Mouse (Mus musculus): ENCODE results near the gene Skida1. TPM values are rescaled to one million over a fixed set of nuclear protein-coding genes. Genes with fewer than 3 reads are reported as not detected.
A peak's percentile ranks its signal among the peaks of the same experiment; 100 is the strongest.
"Not testable (repeated sequence)": the region's sequence is repeated elsewhere in the genome, so short reads cannot be mapped to it uniquely, and the experiment has no call there.

Skida1 gene
- polyA plus RNA-seq (2015; fragmentation: Nextera tagmentation; extraction: Ambion mirVana), result 5.0 and 7.4 TPM in 2 replicates

- Histone ChIP-seq H3K27ac (ENCODE audit: low read length) (peak within 1 kb of the TSS; percentile 100), H3K4me2 (ENCODE audit: low read length) (peak within 1 kb of the TSS; percentile 81), H3K4me3 (ENCODE audit: low read depth, low read length) (peak within 1 kb of the TSS; percentile 94), H3K36me3 (ENCODE audit: control insufficient read depth, insufficient read depth, low read length) (no peaks in the 10 kb centered on the region), H3K27me3 (ENCODE audit: control insufficient read depth, insufficient read depth, low read depth, low read length) (no peaks in the 10 kb centered on the region), H3K9me3 (replicated peaks; ENCODE audit: control insufficient read depth, low read length, poor library complexity, severe bottlenecking) (no peaks in the 10 kb centered on the region), H3K9ac (ENCODE audit: low read depth, low read length) (peak within 1 kb of the TSS; percentile 100), H3K4me1 (ENCODE audit: control insufficient read depth, insufficient read depth, low read length) (peaks cover 42% of the 10 kb centered on the region)
- ATAC-seq, result peak; percentile 66
- WGBS, result 0% methylated on average over 17 of the region's 17 CpGs
Observed at GRCm38 (mm10) chr2:18048453-18049075, at the start of gene Skida1. TSS of gene Skida1 (minus strand) at chr2:18049051.

DNA sequence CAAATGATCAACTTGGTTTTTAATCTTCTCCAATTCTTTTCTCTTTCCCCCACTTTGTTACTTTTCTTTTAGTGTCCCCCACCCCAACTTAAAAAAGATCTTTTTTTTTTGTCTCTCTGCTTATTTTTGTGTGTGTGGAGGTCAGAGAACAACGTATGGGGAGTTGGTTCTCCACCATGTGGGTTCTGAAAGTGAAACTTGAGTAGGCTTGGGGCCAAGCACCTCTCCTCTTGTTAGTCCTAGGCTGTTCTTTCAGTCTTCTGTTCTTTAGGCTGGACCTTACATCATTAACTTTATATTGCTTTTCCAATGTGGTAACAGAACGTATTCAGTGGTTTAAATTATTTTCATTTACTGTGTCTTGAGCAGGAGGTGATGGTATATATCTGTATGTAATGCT, 47.0 kb upstream of the Skida1 start:
- peaks cover 11% of the 10 kb centered on the region; the same call in 1 of the 2 replicates for H3K36me3 ChIP-seq (ENCODE audit: control insufficient read depth, insufficient read depth, low read length)
- H3K4me1 ChIP-seq (ENCODE audit: control insufficient read depth, insufficient read depth, low read length), result no peaks in the 10 kb centered on the region
- H3K4me3 ChIP-seq (ENCODE audit: low read depth, low read length), result no peak overlapping the region
- no peaks in the 10 kb centered on the region for H3K27me3 ChIP-seq (ENCODE audit: control insufficient read depth, insufficient read depth, low read depth, low read length)
- no peak overlapping the region for H3K9ac ChIP-seq (ENCODE audit: low read depth, low read length)
- no peak overlapping the region for H3K27ac ChIP-seq (ENCODE audit: low read length)
- H3K9me3 ChIP-seq (replicated peaks; ENCODE audit: control insufficient read depth, low read length, poor library complexity, severe bottlenecking), result no peaks in the 10 kb centered on the region
- 84% methylated on average over 2 of the region's 2 CpGs for WGBS
- no peak for ATAC-seq
- H3K4me2 ChIP-seq (ENCODE audit: low read length), result no peak overlapping the region

DNA sequence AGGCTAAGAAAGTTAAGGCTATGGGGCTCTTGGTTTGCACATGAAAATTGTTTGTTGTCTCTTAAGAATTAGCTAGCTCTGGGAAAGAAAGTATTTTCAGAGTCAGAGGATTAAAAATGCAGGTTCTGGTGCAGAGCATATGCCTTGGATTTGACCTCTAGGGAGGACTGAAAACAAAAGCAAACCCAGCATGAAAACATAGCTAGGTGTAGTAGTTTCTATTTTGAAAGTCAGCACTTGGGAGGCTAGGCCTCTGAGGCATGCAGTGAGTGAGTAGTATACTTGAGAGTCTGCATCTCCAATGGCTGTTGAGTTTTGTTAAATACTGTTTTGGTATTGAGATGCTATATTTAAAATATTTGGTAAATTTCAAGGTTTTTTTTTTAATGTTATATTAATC, 45.5 kb upstream of the Skida1 start:
- Histone ChIP-seq H3K27me3 (ENCODE audit: control insufficient read depth, insufficient read depth, low read depth, low read length) (no peaks in the 10 kb centered on the region), H3K4me2 (ENCODE audit: low read length) (no peak overlapping the region), H3K4me1 (ENCODE audit: control insufficient read depth, insufficient read depth, low read length) (no peaks in the 10 kb centered on the region), H3K27ac (ENCODE audit: low read length) (no peak overlapping the region), H3K36me3 (ENCODE audit: control insufficient read depth, insufficient read depth, low read length) (peaks cover 15% of the 10 kb centered on the region), H3K4me3 (ENCODE audit: low read depth, low read length) (no peak overlapping the region), H3K9me3 (replicated peaks; ENCODE audit: control insufficient read depth, low read length, poor library complexity, severe bottlenecking) (no peaks in the 10 kb centered on the region), H3K9ac (ENCODE audit: low read depth, low read length) (no peak overlapping the region)
- no peak for ATAC-seq

DNA sequence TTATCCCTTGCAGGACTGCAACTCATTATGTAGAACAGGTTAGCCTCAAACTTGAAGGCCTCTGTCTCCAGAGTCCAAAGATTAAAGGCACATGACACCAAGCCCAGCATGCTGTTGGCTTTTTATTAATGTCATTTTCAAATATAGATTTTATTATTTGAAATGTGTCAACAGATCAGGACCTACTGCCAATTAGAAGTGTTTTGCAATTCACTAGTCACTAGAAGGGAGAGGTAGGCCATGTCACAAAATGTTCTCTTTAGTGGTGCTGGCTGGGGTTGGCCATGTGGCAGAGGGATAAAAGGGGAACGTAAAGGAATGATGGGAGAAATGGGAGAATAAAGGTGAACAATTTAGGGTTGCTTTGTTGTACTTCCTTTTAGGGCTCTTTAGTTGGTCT, 45.0 kb upstream of the Skida1 start:
- Histone ChIP-seq H3K27me3 (ENCODE audit: control insufficient read depth, insufficient read depth, low read depth, low read length) (no peaks in the 10 kb centered on the region), H3K4me1 (ENCODE audit: control insufficient read depth, insufficient read depth, low read length) (no peaks in the 10 kb centered on the region), H3K4me2 (ENCODE audit: low read length) (no peak overlapping the region), H3K4me3 (ENCODE audit: low read depth, low read length) (no peak overlapping the region), H3K9me3 (replicated peaks; ENCODE audit: control insufficient read depth, low read length, poor library complexity, severe bottlenecking) (no peaks in the 10 kb centered on the region), H3K9ac (ENCODE audit: low read depth, low read length) (no peak overlapping the region), H3K36me3 (ENCODE audit: control insufficient read depth, insufficient read depth, low read length) (peaks cover 13% of the 10 kb centered on the region), H3K27ac (ENCODE audit: low read length) (no peak overlapping the region)
- WGBS, result 90% methylated on average over 1 of the region's 1 CpGs
- no peak for ATAC-seq

GRCm38 (mm10) chr2:18087695-18088094, 38.8 kb upstream of the Skida1 start:
- H3K4me3 ChIP-seq (ENCODE audit: low read depth, low read length); H3K27me3 ChIP-seq (ENCODE audit: control insufficient read depth, insufficient read depth, low read depth, low read length); H3K4me2 ChIP-seq (ENCODE audit: low read length); H3K4me1 ChIP-seq (ENCODE audit: control insufficient read depth, insufficient read depth, low read length); H3K27ac ChIP-seq (ENCODE audit: low read length); H3K9me3 ChIP-seq (replicated peaks; ENCODE audit: control insufficient read depth, low read length, poor library complexity, severe bottlenecking); ATAC-seq; H3K9ac ChIP-seq (ENCODE audit: low read depth, low read length): not testable (repeated sequence)
- peaks cover 17% of the 10 kb centered on the region for H3K36me3 ChIP-seq (ENCODE audit: control insufficient read depth, insufficient read depth, low read length)
- WGBS, result 93% methylated on average over 3 of the region's 3 CpGs

GRCm38 (mm10) chr2:18080182-18080860, 31.5 kb upstream of the Skida1 start:
- 91% methylated on average over 2 of the region's 2 CpGs for WGBS
- no peak overlapping the region for H3K4me2 ChIP-seq (ENCODE audit: low read length)

GRCm38 (mm10) chr2:18071947-18072346, 23.1 kb upstream of the Skida1 start:
- no peak overlapping the region for H3K27ac ChIP-seq (ENCODE audit: low read length)
- H3K9ac ChIP-seq (ENCODE audit: low read depth, low read length), result no peak overlapping the region
- H3K4me3 ChIP-seq (ENCODE audit: low read depth, low read length), result no peak overlapping the region
- no peak overlapping the region for H3K4me2 ChIP-seq (ENCODE audit: low read length)
- H3K4me1 ChIP-seq (ENCODE audit: control insufficient read depth, insufficient read depth, low read length), result no peaks in the 10 kb centered on the region
- no peaks in the 10 kb centered on the region for H3K27me3 ChIP-seq (ENCODE audit: control insufficient read depth, insufficient read depth, low read depth, low read length)
- no peaks in the 10 kb centered on the region for H3K9me3 ChIP-seq (replicated peaks; ENCODE audit: control insufficient read depth, low read length, poor library complexity, severe bottlenecking)
- no peak for ATAC-seq
- no peaks in the 10 kb centered on the region for H3K36me3 ChIP-seq (ENCODE audit: control insufficient read depth, insufficient read depth, low read length)
- WGBS, result 97% methylated on average over 2 of the region's 2 CpGs

More at GRCm38 (mm10) chr2:18080182-18080860, 31.5 kb upstream of the Skida1 start:
- no peaks in the 10 kb centered on the region for H3K4me1 ChIP-seq (ENCODE audit: control insufficient read depth, insufficient read depth, low read length)
- H3K36me3 ChIP-seq (ENCODE audit: control insufficient read depth, insufficient read depth, low read length), result peaks cover 13% of the 10 kb centered on the region
- H3K4me3 ChIP-seq (ENCODE audit: low read depth, low read length), result no peak overlapping the region
- no peaks in the 10 kb centered on the region for H3K27me3 ChIP-seq (ENCODE audit: control insufficient read depth, insufficient read depth, low read depth, low read length)
- no peak overlapping the region for H3K9ac ChIP-seq (ENCODE audit: low read depth, low read length)
- ATAC-seq, result no peak
- H3K27ac ChIP-seq (ENCODE audit: low read length), result no peak overlapping the region
- no peaks in the 10 kb centered on the region for H3K9me3 ChIP-seq (replicated peaks; ENCODE audit: control insufficient read depth, low read length, poor library complexity, severe bottlenecking)

DNA sequence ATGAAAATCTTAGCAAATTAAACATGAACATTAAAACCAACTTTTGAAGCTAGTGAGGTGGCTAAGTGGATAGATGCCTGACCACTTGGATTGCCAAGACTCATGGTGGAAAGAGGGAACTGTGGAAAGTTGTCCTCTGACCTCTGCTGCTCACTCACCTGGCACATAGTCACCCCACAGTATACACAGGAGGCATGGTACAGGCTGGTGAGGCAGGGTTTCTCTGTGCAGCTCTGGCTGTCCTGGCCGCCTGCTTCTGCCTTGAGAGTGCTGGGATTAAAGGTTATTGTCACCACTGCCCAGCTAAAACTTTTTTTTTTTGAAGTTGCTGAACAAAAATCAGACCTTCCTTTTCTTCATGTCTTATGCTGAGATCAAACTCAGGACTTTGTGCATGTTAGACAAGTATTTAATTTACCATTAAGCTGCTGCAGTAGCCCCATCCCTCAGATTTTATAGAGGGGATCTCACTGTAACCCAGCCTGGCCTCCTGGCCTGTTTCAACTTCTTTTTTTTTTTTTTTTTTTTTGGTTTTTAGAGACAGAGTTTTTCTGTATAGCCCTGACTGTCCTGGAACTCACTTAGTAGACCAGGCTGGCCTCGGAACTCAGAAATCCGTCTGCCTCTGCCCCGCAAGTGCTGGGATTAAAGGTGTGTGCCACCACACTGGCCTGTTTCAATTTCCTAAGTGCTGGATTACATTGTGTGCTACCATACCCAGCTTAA, 19.4 kb upstream of the Skida1 start:
- no peak overlapping the region for H3K9ac ChIP-seq (ENCODE audit: low read depth, low read length)
- no peak overlapping the region for H3K4me3 ChIP-seq (ENCODE audit: low read depth, low read length)
- no peak overlapping the region for H3K27ac ChIP-seq (ENCODE audit: low read length)
- H3K36me3 ChIP-seq (ENCODE audit: control insufficient read depth, insufficient read depth, low read length), result no peaks in the 10 kb centered on the region
- ATAC-seq, result no peak
- no peaks in the 10 kb centered on the region for H3K9me3 ChIP-seq (replicated peaks; ENCODE audit: control insufficient read depth, low read length, poor library complexity, severe bottlenecking)
- H3K27me3 ChIP-seq (ENCODE audit: control insufficient read depth, insufficient read depth, low read depth, low read length), result no peaks in the 10 kb centered on the region
- H3K4me2 ChIP-seq (ENCODE audit: low read length), result no peak overlapping the region
- 80% methylated on average over 4 of the region's 4 CpGs for WGBS
- H3K4me1 ChIP-seq (ENCODE audit: control insufficient read depth, insufficient read depth, low read length), result peaks cover 14% of the 10 kb centered on the region

GRCm38 (mm10) chr2:18066436-18066835, 17.6 kb upstream of the Skida1 start:
- Histone ChIP-seq H3K4me2 (ENCODE audit: low read length) (no peak overlapping the region), H3K9me3 (replicated peaks; ENCODE audit: control insufficient read depth, low read length, poor library complexity, severe bottlenecking) (no peaks in the 10 kb centered on the region), H3K27ac (ENCODE audit: low read length) (no peak overlapping the region), H3K27me3 (ENCODE audit: control insufficient read depth, insufficient read depth, low read depth, low read length) (no peaks in the 10 kb centered on the region), H3K4me3 (ENCODE audit: low read depth, low read length) (no peak overlapping the region), H3K4me1 (ENCODE audit: control insufficient read depth, insufficient read depth, low read length) (peaks cover 14% of the 10 kb centered on the region), H3K36me3 (ENCODE audit: control insufficient read depth, insufficient read depth, low read length) (no peaks in the 10 kb centered on the region), H3K9ac (ENCODE audit: low read depth, low read length) (no peak overlapping the region)
- no peak for ATAC-seq

All from midbrain, embryonic 16.5 days (tissue).